Mouse (Mus musculus): ENCODE results near the gene Timm8a2. TPM values are rescaled to one million over a fixed set of nuclear protein-coding genes. Genes with fewer than 3 reads are reported as not detected.
A peak's percentile ranks its signal among the peaks of the same experiment; 100 is the strongest.

Timm8a2 gene
- polyA plus RNA-seq, 1 experiment = not detected

- Histone ChIP-seq H3K36me3 (replicated peaks; ENCODE audit: low read length) (peaks cover 68% of the 10 kb centered on the region), H3K27me3 (replicated peaks) (peaks cover 6% of the 10 kb centered on the region), H3K4me3 (replicated peaks) (no peak overlapping the region), H3K9me3 (no peaks in the 10 kb centered on the region), H3K4me1 (peaks cover 51% of the 10 kb centered on the region)
- TF ChIP-seq FLI1 (IDR thresholded peaks at IDR 0.05; ENCODE audit: low read length) = no peak
- no peak for TF ChIP-seq GATA1 (IDR thresholded peaks at IDR 0.05; ENCODE audit: borderline replicate concordance, low read length)
These were observed 40.9 kb upstream of the Timm8a2 start for GRCm38 (mm10) chr14:121993616-121994015.

GRCm38 (mm10) chr14:121994171-121994700, 40.2 kb upstream of the Timm8a2 start:
- Histone ChIP-seq H3K9me3 (no peaks in the 10 kb centered on the region), H3K4me3 (replicated peaks) (peak overlapping the region; percentile 38), H3K36me3 (replicated peaks; ENCODE audit: low read length) (peaks cover 67% of the 10 kb centered on the region), H3K4me1 (peaks cover 53% of the 10 kb centered on the region), H3K27me3 (replicated peaks) (peaks cover 1% of the 10 kb centered on the region)
- no peak for TF ChIP-seq FLI1 (IDR thresholded peaks at IDR 0.05; ENCODE audit: low read length)
- no peak for TF ChIP-seq GATA1 (IDR thresholded peaks at IDR 0.05; ENCODE audit: borderline replicate concordance, low read length)

- Histone ChIP-seq H3K4me1 (peaks cover 61% of the 10 kb centered on the region), H3K36me3 (replicated peaks; ENCODE audit: low read length) (peaks cover 72% of the 10 kb centered on the region), H3K27me3 (replicated peaks) (no peaks in the 10 kb centered on the region), H3K4me3 (replicated peaks) (no peak overlapping the region), H3K9me3 (no peaks in the 10 kb centered on the region)
- TF ChIP-seq FLI1 (IDR thresholded peaks at IDR 0.05; ENCODE audit: low read length) = no peak
- no peak for TF ChIP-seq GATA1 (IDR thresholded peaks at IDR 0.05; ENCODE audit: borderline replicate concordance, low read length)
These were observed 39.5 kb upstream of the Timm8a2 start for GRCm38 (mm10) chr14:121994846-121995556.

DNA sequence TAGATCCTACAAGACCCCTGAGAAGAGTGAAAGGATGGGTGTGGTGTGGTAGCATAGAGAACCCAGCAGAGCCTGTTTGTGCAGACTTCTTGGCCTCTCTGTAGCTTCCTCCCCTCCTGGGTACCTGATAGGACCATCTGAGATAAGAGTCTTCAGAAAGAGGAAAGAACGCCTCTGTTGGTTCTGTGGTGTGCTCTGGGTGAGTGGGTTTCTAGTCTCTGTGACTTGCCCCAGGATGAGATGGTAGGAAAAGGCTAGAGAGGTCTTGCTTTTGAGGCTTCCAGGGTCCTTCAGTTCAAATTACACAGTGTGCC, 39.0 kb upstream of the Timm8a2 start:
- Histone ChIP-seq H3K4me1 (peaks cover 66% of the 10 kb centered on the region), H3K36me3 (replicated peaks; ENCODE audit: low read length) (peaks cover 71% of the 10 kb centered on the region), H3K9me3 (no peaks in the 10 kb centered on the region), H3K27me3 (replicated peaks) (no peaks in the 10 kb centered on the region), H3K4me3 (replicated peaks) (no peak overlapping the region)
- TF ChIP-seq FLI1 (IDR thresholded peaks at IDR 0.05; ENCODE audit: low read length) = no peak
- TF ChIP-seq GATA1 (IDR thresholded peaks at IDR 0.05; ENCODE audit: borderline replicate concordance, low read length) = no peak

GRCm38 (mm10) chr14:121996786-121997185, 37.7 kb upstream of the Timm8a2 start:
- Histone ChIP-seq H3K4me3 (replicated peaks) (peak overlapping the region; percentile 9), H3K36me3 (replicated peaks; ENCODE audit: low read length) (peaks cover 74% of the 10 kb centered on the region), H3K9me3 (no peaks in the 10 kb centered on the region), H3K27me3 (replicated peaks) (no peaks in the 10 kb centered on the region), H3K4me1 (peaks cover 70% of the 10 kb centered on the region)
- TF ChIP-seq GATA1 (IDR thresholded peaks at IDR 0.05; ENCODE audit: borderline replicate concordance, low read length) (no peak), FLI1 (IDR thresholded peaks at IDR 0.05; ENCODE audit: low read length) (no peak)

GRCm38 (mm10) chr14:121999455-121999854, 35.0 kb upstream of the Timm8a2 start:
- Histone ChIP-seq H3K4me1 (peaks cover 73% of the 10 kb centered on the region), H3K9me3 (no peaks in the 10 kb centered on the region), H3K4me3 (replicated peaks) (no peak overlapping the region), H3K27me3 (replicated peaks) (no peaks in the 10 kb centered on the region), H3K36me3 (replicated peaks; ENCODE audit: low read length) (peaks cover 77% of the 10 kb centered on the region)
- TF ChIP-seq FLI1 (IDR thresholded peaks at IDR 0.05; ENCODE audit: low read length) (no peak), GATA1 (IDR thresholded peaks at IDR 0.05; ENCODE audit: borderline replicate concordance, low read length) (no peak)

DNA sequence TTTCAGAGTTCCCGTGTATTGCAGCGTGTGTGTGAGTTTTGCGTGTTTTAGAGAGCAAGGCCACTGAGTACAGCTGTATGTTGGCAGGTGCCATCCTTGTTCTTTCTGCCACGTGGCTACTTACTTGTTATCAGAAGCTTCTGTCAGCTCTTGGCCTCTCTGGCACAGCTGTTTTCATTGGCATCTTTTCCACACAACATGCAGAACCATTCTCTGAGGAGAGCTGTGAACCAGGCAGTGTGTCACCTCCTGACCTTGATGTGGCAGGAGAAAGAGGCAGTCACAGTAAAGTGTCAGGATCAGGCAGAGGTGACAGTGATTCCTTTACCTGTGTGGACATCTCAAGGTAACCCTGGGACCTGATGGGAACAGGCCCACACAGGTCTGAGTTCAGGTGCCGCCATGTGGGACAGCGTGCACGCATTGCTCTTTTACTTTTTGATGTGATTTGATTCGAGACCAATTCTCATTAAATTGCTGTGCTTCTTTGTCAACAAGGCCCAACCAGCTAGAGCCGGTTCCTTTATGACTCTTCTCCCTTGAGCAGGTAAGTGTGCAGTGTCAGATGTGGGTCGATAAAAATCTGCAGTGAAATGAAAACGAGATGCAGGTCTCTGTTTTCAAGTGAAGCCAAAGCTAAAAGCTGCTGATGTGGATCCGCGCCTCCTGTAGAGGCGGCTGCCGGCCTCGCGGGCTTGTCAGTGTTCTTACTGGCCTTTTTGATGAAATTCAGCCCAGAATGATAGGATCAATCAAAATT, 33.9 kb upstream of the Timm8a2 start:
- Histone ChIP-seq H3K36me3 (replicated peaks; ENCODE audit: low read length) (peaks cover 67% of the 10 kb centered on the region), H3K27me3 (replicated peaks) (no peaks in the 10 kb centered on the region), H3K9me3 (no peaks in the 10 kb centered on the region), H3K4me3 (replicated peaks) (peak overlapping the region; percentile 8), H3K4me1 (peaks cover 63% of the 10 kb centered on the region)
- TF ChIP-seq GATA1 (IDR thresholded peaks at IDR 0.05; ENCODE audit: borderline replicate concordance, low read length) = no peak
- no peak for TF ChIP-seq FLI1 (IDR thresholded peaks at IDR 0.05; ENCODE audit: low read length)

- Histone ChIP-seq H3K4me1 (peaks cover 46% of the 10 kb centered on the region), H3K9me3 (no peaks in the 10 kb centered on the region), H3K36me3 (replicated peaks; ENCODE audit: low read length) (peaks cover 50% of the 10 kb centered on the region), H3K4me3 (replicated peaks) (no peak overlapping the region), H3K27me3 (replicated peaks) (no peaks in the 10 kb centered on the region)
- TF ChIP-seq GATA1 (IDR thresholded peaks at IDR 0.05; ENCODE audit: borderline replicate concordance, low read length) (no peak), FLI1 (IDR thresholded peaks at IDR 0.05; ENCODE audit: low read length) (no peak)
These were observed 32.2 kb upstream of the Timm8a2 start for GRCm38 (mm10) chr14:122002224-122002623.

DNA sequence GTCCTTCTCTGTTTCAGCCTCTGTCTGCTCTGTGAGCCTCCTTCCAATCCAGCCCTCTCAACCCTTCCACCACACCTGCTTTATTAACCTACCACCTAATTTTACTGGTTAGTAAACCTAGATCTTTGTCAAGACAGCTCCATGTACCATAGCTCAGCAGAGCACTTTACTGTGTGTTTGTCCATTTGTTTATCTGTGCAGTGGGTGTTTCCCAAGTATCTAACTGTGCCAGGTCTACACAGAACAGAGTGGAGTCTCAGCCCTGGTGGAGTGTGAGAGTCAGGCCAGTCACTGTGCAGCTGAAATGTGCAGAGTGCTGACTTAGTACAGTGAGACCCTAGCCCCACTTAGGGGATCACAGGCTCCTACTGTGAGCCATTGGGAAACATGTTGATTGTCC, 30.7 kb upstream of the Timm8a2 start:
- TF ChIP-seq GATA1 (IDR thresholded peaks at IDR 0.05; ENCODE audit: borderline replicate concordance, low read length) (no peak), FLI1 (IDR thresholded peaks at IDR 0.05; ENCODE audit: low read length) (no peak)
- peaks cover 50% of the 10 kb centered on the region for H3K4me1 ChIP-seq
- peaks cover 44% of the 10 kb centered on the region for H3K36me3 ChIP-seq (replicated peaks; ENCODE audit: low read length)
- H3K4me3 ChIP-seq (replicated peaks) = no peak overlapping the region
- H3K9me3 ChIP-seq = no peaks in the 10 kb centered on the region
- no peaks in the 10 kb centered on the region for H3K27me3 ChIP-seq (replicated peaks)

- Histone ChIP-seq H3K27me3 (replicated peaks) (no peaks in the 10 kb centered on the region), H3K9me3 (no peaks in the 10 kb centered on the region), H3K4me1 (peaks cover 46% of the 10 kb centered on the region), H3K36me3 (replicated peaks; ENCODE audit: low read length) (peaks cover 42% of the 10 kb centered on the region), H3K4me3 (replicated peaks) (no peak overlapping the region)
- TF ChIP-seq FLI1 (IDR thresholded peaks at IDR 0.05; ENCODE audit: low read length) (no peak), GATA1 (IDR thresholded peaks at IDR 0.05; ENCODE audit: borderline replicate concordance, low read length) (no peak)
These were observed 26.2 kb upstream of the Timm8a2 start for GRCm38 (mm10) chr14:122008261-122008660.
